Mouse (Mus musculus): ENCODE measurements around the gene Zmiz2. TPM values are rescaled to one million over a fixed set of nuclear protein-coding genes. Genes with fewer than 3 reads are reported as not detected.
A peak's percentile ranks its signal among the peaks of the same experiment; 100 is the strongest.

Gene Zmiz2
- polyA plus RNA-seq, 1 experiment from 2014 or later, result 3.7 TPM

- no peak overlapping the region for H3K9ac ChIP-seq (ENCODE audit: low read depth, low read length)
- H3K4me2 ChIP-seq (ENCODE audit: low read depth, low read length), result no peak overlapping the region
- H3K9me3 ChIP-seq (replicated peaks; ENCODE audit: control insufficient read depth, low read length), result no peaks in the 10 kb centered on the region
- peaks cover 23% of the 10 kb centered on the region for H3K4me1 ChIP-seq (ENCODE audit: control insufficient read depth, low read depth, low read length)
- H3K27ac ChIP-seq (ENCODE audit: low read length), result no peak overlapping the region
- no peaks in the 10 kb centered on the region for H3K27me3 ChIP-seq (ENCODE audit: control insufficient read depth, insufficient read depth, low read depth, low read length)
- no peak for ATAC-seq (ENCODE audit: low read depth)
- peaks cover 7% of the 10 kb centered on the region for H3K36me3 ChIP-seq (ENCODE audit: control insufficient read depth, insufficient read depth)
- 68% methylated on average over 8 of the region's 8 CpGs for WGBS (ENCODE audit: insufficient replicate concordance)
- no peak overlapping the region for H3K4me3 ChIP-seq (ENCODE audit: low read depth, low read length)
Measured at GRCm38 (mm10) chr11:6391516-6392276, 2.8 kb downstream of the Zmiz2 start.

- H3K4me3 ChIP-seq (ENCODE audit: low read depth, low read length), result no peak overlapping the region
- peaks cover 15% of the 10 kb centered on the region for H3K36me3 ChIP-seq (ENCODE audit: control insufficient read depth, insufficient read depth)
- 34% methylated on average over 6 of the region's 6 CpGs for WGBS (ENCODE audit: insufficient replicate concordance)
- H3K9ac ChIP-seq (ENCODE audit: low read depth, low read length), result no peak overlapping the region
- H3K27me3 ChIP-seq (ENCODE audit: control insufficient read depth, insufficient read depth, low read depth, low read length), result no peaks in the 10 kb centered on the region
- no peak overlapping the region for H3K27ac ChIP-seq (ENCODE audit: low read length)
- no peak overlapping the region for H3K4me2 ChIP-seq (ENCODE audit: low read depth, low read length)
- no peaks in the 10 kb centered on the region for H3K9me3 ChIP-seq (replicated peaks; ENCODE audit: control insufficient read depth, low read length)
- H3K4me1 ChIP-seq (ENCODE audit: control insufficient read depth, low read depth, low read length), result peaks cover 23% of the 10 kb centered on the region
- no peak for ATAC-seq (ENCODE audit: low read depth)
Measured at GRCm38 (mm10) chr11:6392857-6393256, 4.0 kb downstream of the Zmiz2 start.

GRCm38 (mm10) chr11:6393866-6394265, 5.0 kb downstream of the Zmiz2 start:
- ATAC-seq (ENCODE audit: low read depth), result no peak
- 63% methylated on average over 1 of the region's 1 CpGs for WGBS (ENCODE audit: insufficient replicate concordance)
- peaks cover 15% of the 10 kb centered on the region for H3K36me3 ChIP-seq (ENCODE audit: control insufficient read depth, insufficient read depth)

GRCm38 (mm10) chr11:6395565-6395964, 6.7 kb downstream of the Zmiz2 start:
- H3K27me3 ChIP-seq (ENCODE audit: control insufficient read depth, insufficient read depth, low read depth, low read length), result no peaks in the 10 kb centered on the region
- H3K4me2 ChIP-seq (ENCODE audit: low read depth, low read length), result no peak overlapping the region
- H3K4me1 ChIP-seq (ENCODE audit: control insufficient read depth, low read depth, low read length), result peaks cover 13% of the 10 kb centered on the region
- no peak overlapping the region for H3K4me3 ChIP-seq (ENCODE audit: low read depth, low read length)
- no peak overlapping the region for H3K27ac ChIP-seq (ENCODE audit: low read length)
- WGBS (ENCODE audit: insufficient replicate concordance), result 77% methylated on average over 5 of the region's 5 CpGs
- no peak overlapping the region for H3K9ac ChIP-seq (ENCODE audit: low read depth, low read length)
- no peaks in the 10 kb centered on the region for H3K9me3 ChIP-seq (replicated peaks; ENCODE audit: control insufficient read depth, low read length)
- H3K36me3 ChIP-seq (ENCODE audit: control insufficient read depth, insufficient read depth), result peaks cover 19% of the 10 kb centered on the region
- no peak for ATAC-seq (ENCODE audit: low read depth)

More at GRCm38 (mm10) chr11:6393866-6394265, 5.0 kb downstream of the Zmiz2 start:
- H3K4me2 ChIP-seq (ENCODE audit: low read depth, low read length), result no peak overlapping the region
- no peaks in the 10 kb centered on the region for H3K9me3 ChIP-seq (replicated peaks; ENCODE audit: control insufficient read depth, low read length)
- H3K27ac ChIP-seq (ENCODE audit: low read length), result no peak overlapping the region
- H3K27me3 ChIP-seq (ENCODE audit: control insufficient read depth, insufficient read depth, low read depth, low read length), result no peaks in the 10 kb centered on the region
- H3K9ac ChIP-seq (ENCODE audit: low read depth, low read length), result no peak overlapping the region
- no peak overlapping the region for H3K4me3 ChIP-seq (ENCODE audit: low read depth, low read length)
- H3K4me1 ChIP-seq (ENCODE audit: control insufficient read depth, low read depth, low read length), result peaks cover 23% of the 10 kb centered on the region

GRCm38 (mm10) chr11:6398141-6398540, 9.3 kb downstream of the Zmiz2 start:
- Histone ChIP-seq H3K4me3 (ENCODE audit: low read depth, low read length) (no peak overlapping the region), H3K4me1 (ENCODE audit: control insufficient read depth, low read depth, low read length) (no peaks in the 10 kb centered on the region), H3K9me3 (replicated peaks; ENCODE audit: control insufficient read depth, low read length) (no peaks in the 10 kb centered on the region), H3K4me2 (ENCODE audit: low read depth, low read length) (no peak overlapping the region), H3K27ac (ENCODE audit: low read length) (no peak overlapping the region), H3K27me3 (ENCODE audit: control insufficient read depth, insufficient read depth, low read depth, low read length) (no peaks in the 10 kb centered on the region), H3K36me3 (ENCODE audit: control insufficient read depth, insufficient read depth) (peaks cover 33% of the 10 kb centered on the region), H3K9ac (ENCODE audit: low read depth, low read length) (no peak overlapping the region)
- ATAC-seq (ENCODE audit: low read depth), result no peak
- WGBS (ENCODE audit: insufficient replicate concordance), result 79% methylated on average over 10 of the region's 10 CpGs

GRCm38 (mm10) chr11:6402515-6403510, 13.9 kb downstream of the Zmiz2 start:
- Histone ChIP-seq H3K27me3 (ENCODE audit: control insufficient read depth, insufficient read depth, low read depth, low read length) (no peaks in the 10 kb centered on the region), H3K36me3 (ENCODE audit: control insufficient read depth, insufficient read depth) (peaks cover 40% of the 10 kb centered on the region), H3K4me2 (ENCODE audit: low read depth, low read length) (no peak overlapping the region), H3K9ac (ENCODE audit: low read depth, low read length) (no peak overlapping the region), H3K4me3 (ENCODE audit: low read depth, low read length) (no peak overlapping the region), H3K9me3 (replicated peaks; ENCODE audit: control insufficient read depth, low read length) (no peaks in the 10 kb centered on the region), H3K27ac (ENCODE audit: low read length) (no peak overlapping the region), H3K4me1 (ENCODE audit: control insufficient read depth, low read depth, low read length) (peaks cover 5% of the 10 kb centered on the region; the same call in 1 of the 2 replicates)
- 77% methylated on average over 19 of the region's 19 CpGs for WGBS (ENCODE audit: insufficient replicate concordance)
- peak; percentile 40; the same call in 1 of the 2 replicates for ATAC-seq (ENCODE audit: low read depth)

- Histone ChIP-seq H3K9me3 (replicated peaks; ENCODE audit: control insufficient read depth, low read length) (no peaks in the 10 kb centered on the region), H3K36me3 (ENCODE audit: control insufficient read depth, insufficient read depth) (peaks cover 40% of the 10 kb centered on the region), H3K4me3 (ENCODE audit: low read depth, low read length) (no peak overlapping the region), H3K27ac (ENCODE audit: low read length) (no peak overlapping the region), H3K4me2 (ENCODE audit: low read depth, low read length) (no peak overlapping the region), H3K9ac (ENCODE audit: low read depth, low read length) (no peak overlapping the region), H3K4me1 (ENCODE audit: control insufficient read depth, low read depth, low read length) (peaks cover 5% of the 10 kb centered on the region; the same call in 1 of the 2 replicates), H3K27me3 (ENCODE audit: control insufficient read depth, insufficient read depth, low read depth, low read length) (no peaks in the 10 kb centered on the region)
- WGBS (ENCODE audit: insufficient replicate concordance), result 88% methylated on average over 5 of the region's 5 CpGs
- no peak for ATAC-seq (ENCODE audit: low read depth)
Measured at GRCm38 (mm10) chr11:6403830-6404405, 15.0 kb downstream of the Zmiz2 start.

- ATAC-seq (ENCODE audit: low read depth), result no peak
- no peaks in the 10 kb centered on the region for H3K9me3 ChIP-seq (replicated peaks; ENCODE audit: control insufficient read depth, low read length)
- H3K36me3 ChIP-seq (ENCODE audit: control insufficient read depth, insufficient read depth), result peaks cover 36% of the 10 kb centered on the region
- no peak overlapping the region for H3K27ac ChIP-seq (ENCODE audit: low read length)
- H3K9ac ChIP-seq (ENCODE audit: low read depth, low read length), result no peak overlapping the region
- no peak overlapping the region for H3K4me3 ChIP-seq (ENCODE audit: low read depth, low read length)
- H3K4me2 ChIP-seq (ENCODE audit: low read depth, low read length), result no peak overlapping the region
- peaks cover 5% of the 10 kb centered on the region; the same call in 1 of the 2 replicates for H3K4me1 ChIP-seq (ENCODE audit: control insufficient read depth, low read depth, low read length)
- 80% methylated on average over 9 of the region's 9 CpGs for WGBS (ENCODE audit: insufficient replicate concordance)
- no peaks in the 10 kb centered on the region for H3K27me3 ChIP-seq (ENCODE audit: control insufficient read depth, insufficient read depth, low read depth, low read length)
Measured at GRCm38 (mm10) chr11:6404699-6405566, 16.1 kb downstream of the Zmiz2 start.
